Mouse (Mus musculus) thymus, adult 2 months (tissue): Measurements from ENCODE around the gene Mbtd1.

Experiments used
- CTCF ChIP-seq: fragments of 200-500 bp; IDR thresholded peaks from 2 replicates; pipeline ENCODE4 v1.5.1; 2012; ENCODE audit warnings: mild to moderate bottlenecking, control low read depth, low read length, moderate library complexity, borderline replicate concordance; ENCODE audit not compliant: control insufficient read depth, poor library complexity, insufficient read depth; ENCODE audit errors: extremely low read depth
- POLR2A ChIP-seq: fragments of 200-500 bp; IDR thresholded peaks from 2 replicates; pipeline ENCODE4 v1.6.1; 2012; ENCODE audit warnings: mild to moderate bottlenecking, low read length, control low read depth, moderate library complexity; ENCODE audit not compliant: control insufficient read depth, poor library complexity, insufficient read depth; ENCODE audit errors: extremely low read depth

GRCm38 (mm10) chr11:93968005-93968847 is 82.6 kb downstream of the Mbtd1 start, which contains the start of the genes Gm20390 and Nme1:
- no peak for TF ChIP-seq POLR2A
- peak; percentile 8; the same call in 1 of the 2 replicates for TF ChIP-seq CTCF
